Mouse (Mus musculus) kidney, postnatal 36 days (tissue): ENCODE data around the gene Slc43a1.

Experiments used
- DNase-seq, 2 experiments: peaks; one replicate each; pipeline ENCODE4 v3.0.0; 2021 to 2022; ENCODE audit warnings: mixed read lengths in 2 of 2

Gene Slc43a1

GRCm38 (mm10) chr2:84831666-84832391 is 6.8 kb upstream of the Slc43a1 start:
- peak; percentile 85 to 88 for DNase-seq

- no peak for DNase-seq
Measured at GRCm38 (mm10) chr2:84837107-84837506, 1.5 kb upstream of the Slc43a1 start.

- DNase-seq: no peak
Measured at GRCm38 (mm10) chr2:84837817-84838592, 645 bp upstream of the Slc43a1 start.

- DNase-seq: peak in 1 of 2 experiments; percentile 32
Measured at GRCm38 (mm10) chr2:84838993-84839980, 637 bp downstream of the Slc43a1 start.

- DNase-seq: peak; percentile 57 to 78
Measured at GRCm38 (mm10) chr2:84840016-84840747, 1.5 kb downstream of the Slc43a1 start.

GRCm38 (mm10) chr2:84840748-84841563 is 2.3 kb downstream of the Slc43a1 start:
- DNase-seq: no peak

GRCm38 (mm10) chr2:84841905-84842304 is 3.3 kb downstream of the Slc43a1 start:
- DNase-seq: no peak

- DNase-seq: peak in 1 of 2 experiments; percentile 29
Measured at GRCm38 (mm10) chr2:84843654-84844053, 5.0 kb downstream of the Slc43a1 start.

GRCm38 (mm10) chr2:84845226-84845625 is 6.6 kb downstream of the Slc43a1 start:
- no peak for DNase-seq

GRCm38 (mm10) chr2:84850407-84851129 is 11.9 kb downstream of the Slc43a1 start:
- DNase-seq: no peak

- peak; percentile 85 to 86 for DNase-seq
Measured at GRCm38 (mm10) chr2:84851130-84852040, 12.7 kb downstream of the Slc43a1 start.

- DNase-seq: peak; percentile 73 to 77
Measured at GRCm38 (mm10) chr2:84855732-84856131, 17.1 kb downstream of the Slc43a1 start.

GRCm38 (mm10) chr2:84858551-84858950 is 19.9 kb downstream of the Slc43a1 start:
- DNase-seq: no peak

GRCm38 (mm10) chr2:84859991-84860780 is 21.5 kb downstream of the Slc43a1 start:
- DNase-seq: no peak

GRCm38 (mm10) chr2:84861430-84861829 is 22.8 kb downstream of the Slc43a1 start:
- no peak for DNase-seq

GRCm38 (mm10) chr2:84862231-84862630 is 23.6 kb downstream of the Slc43a1 start:
- DNase-seq: no peak

GRCm38 (mm10) chr2:84865616-84866571 is 27.2 kb downstream of the Slc43a1 start:
- peak in 1 of 2 experiments; percentile 74 for DNase-seq
